Mouse (Mus musculus) layer of hippocampus, postnatal 36 days (tissue): ENCODE data around the gene Slc5a10. TPM values are rescaled to one million over a fixed set of nuclear protein-coding genes. Genes with fewer than 3 reads are reported as not detected.

ENCODE experiments used
- DNase-seq, 2 experiments: peaks; one replicate each; pipeline ENCODE4 v3.0.0; 2022
- total RNA-seq, 2 experiments: library from RNA; stranded (reverse); gene quantifications; 2 replicates each; pipeline ENCODE4 v1.2.3; 2021

Gene Slc5a10
- total RNA-seq, 2 experiments from 2014 or later, result 0.38 to 0.47 TPM

DNA sequence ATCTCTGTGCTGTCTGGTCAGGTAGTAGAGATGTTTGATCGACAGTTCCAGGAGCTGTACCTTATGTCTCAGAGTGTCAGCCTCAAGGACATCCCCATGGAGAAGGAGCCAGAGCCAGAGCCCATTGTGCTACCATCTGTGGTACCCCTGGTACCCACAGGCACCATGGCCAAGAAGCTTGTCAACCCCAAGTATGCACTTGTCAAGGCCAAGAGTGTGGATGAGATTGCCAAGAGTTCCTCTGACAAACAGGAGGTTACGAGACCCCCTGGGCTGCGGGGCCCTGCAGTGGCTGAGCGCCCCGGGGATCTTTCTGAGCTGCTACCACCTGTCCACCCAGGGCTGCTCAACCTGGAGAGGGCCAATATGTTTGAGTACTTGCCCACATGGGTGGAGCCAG is 18.1 kb downstream of the Slc5a10 start:
- no peak for DNase-seq

DNA sequence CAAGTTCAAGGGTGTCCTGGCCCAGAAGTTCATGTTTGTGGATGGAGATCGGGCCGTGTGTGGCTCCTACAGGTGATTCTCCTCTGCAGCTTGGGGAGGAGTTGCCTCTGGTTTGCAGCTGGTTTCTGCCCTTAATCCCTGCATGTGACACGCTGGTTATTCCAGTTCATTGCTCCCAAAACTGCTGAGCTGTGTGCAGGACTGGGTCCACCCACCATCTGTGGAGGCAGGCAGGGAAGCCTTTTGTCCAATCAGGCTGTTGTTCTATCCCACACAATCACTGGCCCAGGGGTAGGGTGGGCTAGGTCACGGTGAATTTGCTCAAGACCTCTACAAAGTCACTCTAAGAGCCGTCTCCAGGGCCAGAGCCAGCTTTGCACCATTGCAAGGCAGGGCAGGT is 18.9 kb downstream of the Slc5a10 start:
- no peak for DNase-seq

DNA sequence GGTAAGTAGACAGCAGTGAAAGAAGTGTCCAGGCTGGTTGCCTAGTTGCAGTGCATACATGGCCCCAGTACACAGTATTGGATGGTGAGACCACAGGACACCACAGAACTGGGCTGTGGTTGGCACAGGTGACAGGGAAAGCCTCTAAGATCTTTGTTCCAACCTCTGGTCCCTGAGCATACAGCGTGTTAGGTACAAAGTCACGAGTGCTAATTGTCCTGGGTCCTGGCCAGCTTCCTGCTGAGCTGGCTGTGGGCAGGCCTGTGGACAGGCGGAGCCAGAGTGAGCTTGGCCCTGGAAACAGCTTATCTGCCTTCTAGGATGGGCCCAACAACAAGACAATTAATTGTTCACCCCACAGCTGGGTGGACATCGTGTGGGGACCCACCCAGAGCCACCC is 20.7 kb downstream of the Slc5a10 start:
- no peak for DNase-seq

DNA sequence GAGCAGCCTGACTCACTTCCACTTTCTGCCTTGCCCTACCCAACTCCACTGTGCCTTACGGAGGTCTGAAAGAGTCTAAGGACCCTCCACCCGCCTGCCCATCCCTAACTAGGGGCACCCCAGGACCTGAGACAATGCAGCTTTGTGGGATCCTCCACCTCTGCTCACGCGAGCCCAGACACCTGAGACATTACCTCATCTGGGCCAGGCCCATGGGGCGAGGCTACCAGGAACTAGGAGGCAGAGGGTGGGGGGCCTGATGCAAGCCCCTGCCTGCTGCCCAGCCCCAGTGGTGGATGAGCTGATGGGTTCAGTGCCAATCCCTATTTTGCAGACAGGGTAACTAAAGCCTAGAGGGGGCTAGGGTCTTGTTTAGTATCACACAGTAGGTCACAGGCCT is 21.2 kb downstream of the Slc5a10 start:
- DNase-seq, result no peak

DNA sequence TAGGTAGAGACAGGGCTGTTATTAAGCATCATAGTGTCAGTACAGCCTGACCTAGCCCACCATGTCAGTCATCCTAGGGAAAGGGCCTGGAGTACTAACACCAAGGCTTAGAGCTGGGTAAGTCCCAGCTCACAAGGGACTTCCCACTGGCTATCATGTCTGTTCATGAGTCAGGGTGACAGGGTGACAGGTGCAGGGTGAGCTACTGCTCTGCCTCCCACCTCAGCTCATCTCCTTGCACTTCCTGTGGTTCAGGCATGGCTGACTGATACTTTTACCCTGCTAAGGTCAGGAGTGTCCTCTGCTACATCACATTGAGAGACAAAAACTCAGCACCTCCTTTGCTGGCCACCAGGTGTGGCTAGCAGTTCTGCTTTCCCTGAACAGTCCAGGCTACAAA is 21.8 kb downstream of the Slc5a10 start:
- DNase-seq, result no peak

DNA sequence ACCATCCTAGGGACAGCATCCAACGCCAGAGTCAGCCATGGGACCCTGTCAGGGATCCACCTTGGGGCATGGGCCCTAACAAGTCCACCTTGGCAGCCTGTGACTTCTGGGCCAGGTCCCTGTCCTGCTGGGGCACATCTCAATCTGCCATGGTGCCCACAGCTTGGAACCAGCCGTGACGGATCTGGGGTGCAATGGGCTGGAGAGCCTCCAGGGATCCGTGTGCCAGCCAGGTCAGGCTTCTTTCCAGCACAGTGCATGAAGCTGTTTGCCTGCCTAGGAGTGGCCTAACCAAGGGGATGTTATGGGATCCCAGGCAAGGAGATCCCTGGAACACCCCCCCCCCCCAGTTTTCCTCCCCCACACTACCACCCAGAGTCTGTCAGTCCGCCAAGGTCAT is 27.6 kb downstream of the Slc5a10 start:
- no peak for DNase-seq

DNA sequence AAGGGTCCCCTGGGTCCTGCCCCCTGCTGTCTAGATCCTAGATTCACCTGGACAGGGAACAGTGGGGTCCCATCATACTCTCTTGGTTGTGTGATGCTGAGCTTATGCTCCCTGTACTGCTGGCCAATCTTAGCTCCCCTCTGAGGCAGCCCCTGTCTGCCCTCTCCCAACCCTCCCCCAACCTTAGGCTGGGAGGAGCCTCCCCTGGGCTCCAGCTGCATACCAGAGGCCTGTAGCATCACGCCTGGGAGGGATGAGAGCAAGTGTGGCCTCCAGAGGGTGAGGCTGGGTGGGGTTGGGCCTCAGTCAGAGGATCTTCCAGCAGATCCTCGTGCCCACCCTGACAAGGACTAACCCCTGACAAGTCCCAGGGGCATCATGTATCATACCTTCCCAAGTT is 33.0 kb downstream of the Slc5a10 start:
- DNase-seq, result no peak

DNA sequence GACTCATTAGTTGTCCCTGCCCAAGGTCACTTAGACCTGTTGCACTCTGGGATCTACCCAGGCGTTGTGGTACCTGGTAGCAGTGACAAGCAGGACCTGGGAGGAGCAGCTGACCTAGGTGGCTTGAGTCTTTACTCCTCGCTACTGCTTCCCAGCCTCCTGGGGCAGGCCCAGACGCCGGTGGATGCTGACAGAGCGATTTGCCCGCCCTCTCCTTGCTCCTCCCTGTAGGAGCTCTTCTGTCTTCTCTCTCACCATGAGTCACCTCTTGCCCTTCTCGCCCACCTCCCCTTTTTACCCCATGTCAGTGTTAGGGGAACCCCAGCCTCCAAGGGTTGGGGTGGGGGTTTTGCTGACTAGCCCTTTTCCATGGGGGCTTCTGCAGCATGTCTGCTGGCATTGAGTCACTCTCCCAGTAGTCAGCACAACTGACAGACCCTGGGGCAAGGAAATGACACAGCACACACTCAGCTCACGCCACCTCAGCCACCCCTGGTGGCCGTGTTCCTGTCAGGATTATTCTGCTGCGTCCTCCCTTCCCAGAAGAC is 33.6 kb downstream of the Slc5a10 start:
- DNase-seq, result no peak

DNA sequence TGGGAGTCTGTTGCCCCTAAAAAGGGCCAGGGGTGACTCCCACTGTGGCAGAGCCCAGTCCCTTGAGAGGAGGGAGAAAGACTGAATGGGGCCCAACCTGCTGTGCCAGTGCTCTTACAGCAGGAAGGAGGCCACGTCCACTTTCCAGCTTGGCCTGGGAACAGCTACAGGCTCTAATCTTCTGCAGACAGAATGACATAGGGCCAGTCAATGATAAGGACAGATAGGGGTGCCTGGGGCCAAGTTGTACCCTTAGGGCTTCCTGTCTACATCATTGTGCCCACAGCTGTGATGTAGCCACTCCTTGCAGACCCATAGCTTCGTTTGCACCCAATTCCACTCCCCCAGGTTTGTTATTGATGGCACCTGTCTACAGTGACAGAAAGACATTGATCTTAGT is 34.5 kb downstream of the Slc5a10 start:
- no peak for DNase-seq

DNA sequence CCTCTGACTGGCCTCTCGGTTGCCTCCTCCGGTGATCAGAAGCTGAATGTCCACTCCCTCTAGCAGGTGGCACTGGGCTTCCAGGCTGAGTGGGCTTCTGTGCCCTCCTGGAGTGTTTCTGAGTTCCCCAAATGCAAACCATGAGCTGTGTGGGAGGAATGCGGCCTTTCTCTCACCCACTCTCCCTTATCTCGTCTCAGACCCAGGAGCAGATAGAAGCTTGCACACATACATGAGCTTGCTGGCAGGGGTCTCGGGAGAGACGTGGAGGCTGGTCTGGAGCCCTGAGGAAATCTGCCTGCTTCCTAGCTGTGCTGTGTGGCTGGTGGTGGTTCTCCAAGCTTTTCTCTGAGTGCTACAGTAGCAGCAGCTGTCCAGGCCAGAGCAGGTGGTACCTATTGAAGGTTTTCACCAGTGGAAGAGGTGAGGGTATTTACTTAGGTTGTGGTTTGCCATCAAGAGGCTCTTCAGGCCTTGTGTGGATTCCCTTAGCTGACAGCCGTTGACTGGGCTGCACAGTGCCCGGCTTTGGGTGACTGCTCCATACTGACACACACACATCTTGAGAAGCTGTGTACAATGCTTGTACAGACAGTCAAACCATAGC is 35.4 kb downstream of the Slc5a10 start:
- no peak for DNase-seq

DNA sequence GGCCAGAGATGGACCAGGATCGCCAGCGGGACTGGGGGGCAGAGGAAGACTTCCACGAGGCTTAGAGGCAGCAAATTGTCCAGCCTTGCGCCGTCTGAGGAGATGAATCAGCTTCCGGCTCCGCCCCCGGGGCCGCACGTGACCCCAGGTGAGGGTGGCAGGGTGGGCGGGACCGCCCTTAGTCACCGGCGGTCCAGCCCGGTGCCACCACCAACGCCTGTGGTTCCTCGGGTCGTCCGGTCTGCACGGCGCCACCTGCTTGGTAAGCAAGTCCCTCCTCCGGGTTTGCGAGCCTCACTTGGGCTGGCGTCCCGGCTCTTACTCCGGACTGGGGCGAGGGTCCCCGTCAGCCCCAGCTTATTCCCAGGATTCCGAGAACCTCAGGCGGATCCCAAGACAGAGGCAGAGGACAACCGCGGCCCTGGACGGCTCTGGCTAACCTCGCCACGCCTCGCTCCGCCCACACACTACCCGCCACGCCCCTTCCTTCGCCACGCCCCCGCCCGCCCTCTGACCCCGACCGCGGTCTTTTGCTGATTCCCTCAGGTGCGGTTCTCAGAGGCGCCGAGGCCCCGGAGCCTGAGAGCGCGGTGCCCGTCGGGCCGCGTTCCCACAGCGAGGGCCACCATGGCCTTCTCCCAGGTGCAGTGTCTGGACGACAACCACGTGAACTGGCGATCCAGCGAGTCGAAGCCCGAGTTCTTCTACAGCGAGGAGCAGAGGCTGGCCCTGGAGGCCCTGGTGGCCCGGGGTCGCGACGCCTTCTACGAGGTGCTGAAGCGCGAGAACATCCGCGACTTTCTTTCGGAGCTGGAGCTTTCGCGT is 36.5 kb downstream of the Slc5a10 start, which contains the start of gene Fam83g:
TSS of gene Fam83g (plus strand) at position 185 of the 825 bp plus-strand sequence.
- no peak for DNase-seq

DNA sequence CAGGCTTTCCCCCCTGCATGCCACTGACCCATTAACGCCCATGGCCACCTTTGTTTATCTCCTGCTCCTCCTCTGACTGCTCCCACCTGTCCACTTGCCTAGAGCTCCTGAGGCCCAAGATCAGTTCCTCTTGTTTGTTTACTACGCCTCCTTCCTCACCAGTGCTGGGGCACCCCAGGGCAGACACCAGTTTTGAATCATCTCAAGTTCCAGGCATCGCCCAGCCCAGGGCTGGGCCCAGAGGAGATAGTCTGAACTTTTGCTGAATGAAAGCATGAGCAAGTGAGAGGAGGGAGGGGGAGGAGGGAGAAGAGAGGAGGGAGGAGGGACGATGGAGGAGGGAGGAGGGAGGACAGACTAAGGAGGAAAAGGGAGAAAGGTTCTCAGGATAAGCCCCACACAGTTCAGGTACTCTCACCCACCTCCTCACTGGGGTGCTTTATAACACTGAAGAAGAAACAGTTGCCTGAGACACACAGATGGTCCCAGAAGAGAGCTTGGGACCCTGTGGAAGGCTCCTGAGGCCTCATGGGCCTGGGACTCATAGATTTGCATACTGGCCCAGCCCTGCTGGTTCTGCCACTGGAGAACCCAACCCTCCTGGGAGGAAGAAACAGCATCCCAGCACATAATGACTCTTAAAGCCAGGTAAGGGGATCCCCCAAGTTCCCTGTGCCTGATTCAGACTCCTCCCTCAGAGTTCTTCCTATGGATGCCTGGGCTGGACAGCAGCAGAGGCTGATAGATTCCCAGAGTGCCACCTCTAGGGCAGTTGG is 41.3 kb downstream of the Slc5a10 start:
- no peak for DNase-seq

DNA sequence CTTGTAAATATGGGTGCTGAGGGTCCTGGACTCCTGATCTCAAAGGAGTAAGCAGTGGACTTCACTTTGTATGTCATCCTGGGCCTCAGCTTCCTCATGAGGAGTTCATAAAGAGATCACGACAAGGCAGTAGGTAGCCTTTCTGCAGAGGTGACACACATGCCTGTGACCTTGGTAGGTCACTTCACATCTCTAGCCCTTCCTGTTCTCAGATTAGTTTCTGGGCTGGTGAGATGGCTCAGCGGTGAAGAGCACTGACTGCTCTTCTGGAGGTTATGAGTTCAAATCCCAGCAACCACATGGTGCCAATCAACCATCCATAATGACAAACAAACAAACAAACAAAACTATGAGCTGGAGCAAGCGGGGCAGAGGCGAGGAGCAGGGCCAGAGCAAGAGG is 42.9 kb downstream of the Slc5a10 start:
- no peak for DNase-seq

DNA sequence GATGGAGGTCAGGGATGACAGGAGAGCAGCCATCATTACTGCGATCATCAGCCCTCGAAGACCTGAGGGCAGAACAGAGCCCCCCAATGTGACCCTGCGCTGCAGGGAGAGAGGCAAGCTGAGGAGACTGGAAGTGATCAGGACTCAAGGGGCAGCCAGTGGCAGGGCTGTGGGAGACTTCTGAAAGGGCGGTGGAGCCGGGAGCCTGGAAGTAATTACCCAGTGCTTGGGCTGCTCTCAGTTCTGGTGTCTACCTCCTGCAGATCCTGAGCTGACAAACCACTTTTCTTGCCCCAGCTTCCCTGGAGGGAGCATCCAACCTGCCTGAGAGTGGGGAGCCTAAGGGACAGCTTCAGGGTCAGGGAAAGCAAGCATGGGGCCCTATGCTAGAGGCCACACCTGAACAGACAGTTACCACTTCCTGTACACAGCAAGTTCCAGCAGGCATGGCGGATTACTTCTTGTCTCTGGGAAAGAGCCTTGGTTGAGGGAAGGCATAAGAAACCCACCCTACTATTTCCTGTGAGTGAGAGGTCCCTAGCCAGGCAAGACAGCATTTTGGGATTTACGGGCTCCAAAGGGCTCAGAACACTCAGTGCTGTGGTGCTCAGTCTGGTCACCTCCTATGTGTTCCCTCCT is 44.3 kb downstream of the Slc5a10 start:
- DNase-seq, result no peak

DNA sequence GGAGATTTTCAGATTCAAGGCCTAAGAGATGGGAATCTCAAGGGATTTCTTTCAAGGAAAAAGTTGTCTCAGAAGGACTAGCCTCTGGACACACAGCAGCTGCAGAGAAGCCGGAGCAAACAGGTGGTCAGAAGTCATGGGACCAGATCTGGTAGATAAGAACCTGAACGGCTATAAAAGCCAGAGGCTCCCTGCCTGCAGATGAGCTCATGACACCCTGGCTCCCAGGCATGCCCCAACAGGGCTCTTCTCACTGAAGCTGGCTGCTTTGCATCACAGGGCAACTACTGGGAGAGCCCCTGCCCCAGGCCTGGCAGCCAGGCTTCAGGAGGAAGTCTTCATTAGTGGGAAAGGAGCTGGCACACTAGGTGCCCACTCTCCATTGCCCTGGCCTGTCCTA is 45.3 kb downstream of the Slc5a10 start:
- DNase-seq, result no peak

DNA sequence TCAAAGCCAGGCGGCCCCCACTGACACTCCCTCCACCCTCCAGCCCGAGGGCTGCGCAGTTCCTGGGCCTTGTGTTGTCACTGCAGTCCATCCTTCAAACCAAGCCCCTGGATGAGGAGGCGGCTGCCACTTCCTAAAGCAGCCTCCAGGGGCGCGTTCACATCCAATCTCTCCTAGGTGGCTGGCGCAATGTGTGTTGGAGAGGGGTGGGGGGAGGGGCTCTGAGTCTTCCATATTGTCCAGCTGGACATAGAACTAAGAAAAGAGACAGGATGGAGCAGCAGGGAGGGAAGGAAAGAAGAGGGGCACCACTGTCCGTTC is 45.8 kb downstream of the Slc5a10 start:
- DNase-seq, result no peak

DNA sequence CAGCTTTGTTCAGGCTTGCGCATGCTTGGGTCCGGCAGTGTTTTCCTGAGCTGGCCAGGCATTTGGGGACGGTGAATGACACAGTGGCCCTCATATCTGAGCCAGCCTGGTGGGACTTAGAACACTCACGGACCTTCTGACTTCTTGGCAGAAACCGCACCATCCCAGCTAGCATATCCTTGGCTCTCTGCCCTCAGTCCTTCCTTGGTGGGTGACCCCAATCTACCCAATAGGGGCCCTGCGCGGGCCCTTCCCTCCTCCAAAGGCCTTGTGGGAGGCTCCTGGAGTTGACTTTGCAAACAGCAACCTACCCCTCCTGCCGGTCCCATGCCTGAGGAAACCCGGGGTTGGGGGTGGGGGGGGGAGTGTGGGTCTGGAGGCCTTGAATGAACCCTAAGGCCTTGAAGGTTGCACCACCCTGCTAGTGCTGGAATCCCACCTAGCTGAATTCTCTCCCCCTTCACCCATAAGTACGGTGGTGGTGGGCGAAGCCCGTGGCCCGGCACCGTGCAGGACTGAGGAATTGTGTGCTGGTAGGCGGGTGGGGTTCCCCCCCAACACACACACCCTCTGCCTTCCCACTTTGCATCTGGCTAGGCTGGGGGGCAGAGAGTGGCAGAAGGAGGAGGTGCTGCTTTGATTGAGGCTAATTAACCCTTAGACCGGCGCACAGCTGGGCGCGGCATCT is 46.3 kb downstream of the Slc5a10 start:
- DNase-seq, result no peak

DNA sequence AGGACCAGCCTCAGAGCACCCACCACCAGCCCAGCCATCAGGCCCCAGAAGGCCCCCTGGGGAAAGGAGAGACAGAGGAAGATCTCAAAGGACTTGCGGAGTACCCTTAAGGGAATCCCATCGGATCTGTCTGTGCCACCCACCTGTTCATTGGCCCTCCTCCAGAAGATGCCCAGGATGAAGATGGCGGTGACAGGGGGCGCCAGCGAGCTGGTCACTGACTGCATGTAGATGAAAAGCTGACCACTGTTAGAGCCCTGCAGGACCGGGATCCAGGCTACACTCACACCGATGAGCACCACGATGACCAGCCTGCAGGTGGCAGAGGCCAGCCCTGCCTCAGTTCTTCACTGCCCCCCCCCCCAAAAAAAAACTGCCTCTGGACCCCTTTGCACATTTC is 46.9 kb downstream of the Slc5a10 start:
- no peak for DNase-seq

DNA sequence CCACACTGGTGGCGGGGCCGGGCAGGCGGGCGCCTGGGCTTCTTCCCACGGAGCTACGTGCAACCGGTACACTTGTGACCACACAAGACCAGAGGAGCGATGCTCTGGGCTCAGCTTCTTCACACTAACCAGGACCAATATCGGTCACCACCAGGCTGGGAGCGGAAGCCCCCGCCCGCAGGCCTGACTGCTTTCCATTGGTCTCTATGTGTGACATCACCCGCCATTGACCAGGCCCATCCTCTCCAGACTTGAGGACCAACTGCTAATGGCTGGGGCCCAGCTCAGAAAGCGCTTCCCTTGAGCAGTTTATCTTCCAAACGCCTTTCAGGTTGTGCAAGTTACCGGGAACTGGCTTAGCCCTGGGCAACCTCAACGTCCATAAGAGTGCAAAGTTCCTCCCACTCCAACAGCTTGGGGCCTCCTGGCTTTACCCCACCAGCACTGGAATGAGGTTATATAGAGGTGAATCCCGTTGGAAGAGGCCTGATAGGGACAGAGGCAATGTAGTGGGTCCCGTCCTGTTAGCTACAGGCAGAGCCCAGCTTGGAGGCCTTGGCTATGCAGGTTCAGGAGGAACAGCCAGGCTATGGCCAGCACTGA is 48.7 kb downstream of the Slc5a10 start:
- DNase-seq, result no peak

DNA sequence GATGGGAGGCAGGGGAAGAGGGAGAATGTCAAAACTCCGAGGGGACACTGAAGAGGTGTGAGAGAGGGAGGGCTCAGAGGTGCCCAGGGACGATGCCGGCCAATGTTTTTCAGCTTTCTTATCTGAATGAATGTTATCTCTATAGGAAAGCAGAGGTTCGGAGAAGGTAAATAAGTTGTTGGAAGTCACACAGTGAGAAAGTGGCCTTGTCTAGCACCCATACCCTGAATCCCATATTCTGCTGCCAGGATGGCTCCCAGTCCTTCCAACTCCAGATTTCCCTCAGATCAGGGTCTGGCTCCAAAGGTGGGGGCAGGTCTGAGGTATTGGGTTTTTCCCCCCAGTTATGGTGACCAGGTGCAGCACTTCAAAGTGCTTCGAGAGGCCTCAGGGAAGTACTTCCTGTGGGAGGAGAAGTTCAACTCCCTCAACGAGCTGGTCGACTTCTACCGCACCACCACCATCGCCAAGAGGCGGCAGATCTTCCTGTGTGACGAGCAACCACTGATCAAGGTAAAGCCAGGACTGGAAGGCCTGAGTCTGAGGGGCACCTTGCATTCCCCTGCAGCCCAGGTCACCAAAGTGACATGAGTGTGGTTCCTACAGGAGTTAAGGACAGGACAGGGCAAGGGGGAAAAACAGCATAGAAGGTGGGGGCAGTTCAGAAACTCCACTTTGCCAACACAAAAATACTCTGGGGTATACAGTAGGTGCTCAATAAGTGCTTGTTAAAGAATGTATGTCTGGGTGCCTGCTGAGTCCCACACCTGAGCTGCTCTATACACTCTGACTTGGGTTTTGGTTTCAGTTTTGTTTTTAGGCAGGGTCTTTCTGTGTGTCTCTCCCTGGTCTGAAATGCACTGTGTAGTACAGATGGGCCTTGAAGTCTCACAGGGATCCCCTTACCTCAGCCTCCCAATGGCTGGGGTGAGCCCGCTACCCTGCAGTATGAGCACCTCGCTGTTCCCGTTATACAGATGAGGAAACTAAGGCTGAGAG is 50.8 kb downstream of the Slc5a10 start:
- DNase-seq, result no peak

DNA sequence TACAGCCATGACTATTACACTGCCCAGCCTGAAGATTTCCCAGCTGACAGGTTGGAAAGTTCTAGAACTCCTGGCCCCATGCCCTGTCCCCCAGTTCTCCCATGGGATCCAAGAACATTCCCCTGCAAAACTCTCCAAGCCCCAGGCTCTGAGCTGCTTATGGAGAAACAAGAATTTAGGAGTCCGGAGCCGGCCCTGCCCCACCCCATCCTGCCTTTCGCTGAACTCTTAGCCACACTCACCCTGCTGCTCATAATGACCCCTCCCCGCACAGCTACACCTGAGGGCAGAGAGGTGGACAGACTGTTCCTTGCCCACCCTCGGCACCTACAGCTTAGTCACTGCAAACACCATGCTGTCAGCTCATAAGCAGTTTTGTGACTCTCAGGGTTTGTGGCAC is 52.8 kb downstream of the Slc5a10 start:
- DNase-seq, result no peak
